Mouse (Mus musculus): Measurements from ENCODE around the gene Mtfmt. TPM values are rescaled to one million over a fixed set of nuclear protein-coding genes. Genes with fewer than 3 reads are reported as not detected.

Gene Mtfmt
- 1 to 10 TPM; 7.1 to 7.5 TPM for total RNA-seq (2021)

DNA sequence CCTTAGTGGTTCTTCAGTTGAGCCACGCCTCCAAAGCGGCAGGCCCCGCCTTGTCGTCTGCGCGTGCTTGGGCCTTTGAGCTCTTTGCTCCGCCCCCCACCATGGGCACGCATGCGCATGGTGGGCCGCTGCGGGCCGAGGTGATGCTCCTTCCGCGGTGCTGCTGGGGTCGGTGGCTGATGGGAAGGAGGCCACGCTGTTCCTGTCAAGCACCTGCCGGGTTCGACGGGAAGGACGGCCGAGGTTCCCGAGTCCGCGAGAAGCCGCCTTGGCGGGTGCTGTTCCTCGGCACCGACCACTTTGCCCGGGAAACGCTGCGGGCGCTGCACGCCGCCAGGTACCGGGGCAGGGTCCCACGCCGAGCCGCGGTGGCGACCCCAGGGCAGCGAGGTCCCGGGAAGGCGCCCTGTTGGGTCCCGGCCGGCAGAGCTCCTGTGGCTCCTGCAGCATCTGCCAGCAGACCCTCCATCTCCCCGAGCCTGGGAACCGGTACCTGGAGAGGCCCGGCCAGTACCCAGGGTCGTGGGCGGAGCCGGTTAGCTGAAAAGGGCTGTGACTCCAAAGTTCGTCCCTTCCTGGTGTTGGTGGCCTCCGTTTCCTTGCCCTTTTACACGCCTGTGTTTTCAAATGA is at the start of gene Mtfmt:
Gene Mtfmt (plus strand): TSS at position 112 of the 631 bp plus-strand sequence.
- DNase-seq = peak; percentile 91 to 93
- intact Hi-C loops (cut with DNase I) = loop anchor here (10.0 kb wide), 1 partner anchor 211 kb away; no protein-coding TSS in a partner anchor

DNA sequence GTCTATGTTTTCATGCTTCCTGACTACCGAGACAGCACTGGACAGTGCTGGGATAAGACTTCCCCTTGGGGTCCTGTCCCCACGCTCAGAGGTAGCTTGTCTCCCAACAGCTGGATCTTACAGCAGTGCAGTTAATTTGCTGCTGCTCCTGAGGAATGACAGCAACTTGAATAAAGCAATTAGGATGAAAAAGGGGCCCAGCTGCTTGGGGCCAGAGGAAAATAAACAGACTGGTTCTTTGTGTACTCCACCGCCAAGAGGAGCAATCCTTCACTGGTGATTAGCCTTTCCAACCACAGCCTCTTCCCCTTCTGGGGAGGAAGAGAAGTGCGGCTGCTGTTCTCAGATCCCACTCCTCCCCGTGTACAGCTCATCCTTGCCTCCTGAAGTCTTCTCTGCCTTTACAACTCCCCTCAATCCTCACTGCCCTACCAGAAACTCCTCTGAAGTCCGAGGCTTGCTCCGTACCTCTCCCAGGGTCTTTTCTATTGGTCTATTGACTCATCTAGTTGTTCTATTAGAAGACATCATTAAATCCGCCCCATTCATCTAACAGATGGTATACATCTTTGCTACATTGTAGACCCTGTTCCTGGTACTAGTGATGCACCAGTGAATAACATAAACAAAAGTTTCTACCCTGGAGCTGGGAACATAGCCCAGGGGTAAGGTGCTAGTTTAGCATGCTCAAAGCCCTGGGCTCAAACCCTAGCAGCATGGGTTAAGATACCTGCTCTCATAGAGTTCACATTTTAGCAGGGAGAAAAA is 49.0 kb upstream of the Mtfmt start:
- intact Hi-C loops (cut with DNase I) = no loop called here
- DNase-seq = no peak

DNA sequence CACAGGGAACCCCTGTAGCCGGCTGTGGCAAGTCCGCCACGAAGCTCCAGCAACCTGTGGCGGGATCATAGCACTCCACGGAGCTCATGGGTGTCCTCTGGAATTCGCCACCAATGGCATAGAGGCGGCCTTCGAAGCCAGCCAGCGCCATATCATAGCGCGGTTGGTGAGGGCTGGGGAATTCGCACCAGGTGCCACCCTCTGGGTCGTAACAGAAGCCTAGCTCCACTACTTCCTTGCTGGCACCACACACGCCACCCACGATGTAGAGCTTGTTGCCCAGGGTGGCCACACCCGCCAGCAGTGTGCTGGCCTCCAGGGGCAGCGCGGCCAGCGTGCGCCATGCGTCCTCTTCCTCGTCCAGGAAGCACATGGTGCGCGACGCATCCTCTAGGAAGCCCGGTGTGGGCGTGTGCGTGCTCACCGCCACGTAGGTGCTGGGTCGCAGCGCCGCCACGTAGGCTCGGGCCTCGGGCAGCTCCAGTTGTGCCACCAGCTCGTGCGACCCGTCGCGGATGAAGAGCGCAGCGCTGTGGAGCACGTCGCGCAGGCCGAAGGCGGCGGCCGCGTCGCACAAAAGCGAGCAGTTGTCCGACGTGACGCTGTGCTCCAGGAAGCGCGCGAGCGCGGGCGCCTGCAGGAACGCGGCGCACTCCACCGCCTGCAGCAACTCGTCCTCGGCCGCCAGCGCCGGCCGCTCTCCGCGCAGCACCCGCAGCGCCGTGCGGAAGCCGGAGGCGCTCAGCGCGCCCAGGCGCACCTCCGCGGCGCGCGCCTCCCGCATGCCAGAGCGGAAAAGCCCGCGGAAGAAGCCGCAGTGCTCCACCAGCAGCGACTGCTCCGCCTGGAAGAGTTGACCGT is 44.6 kb upstream of the Mtfmt start:
- DNase-seq = peak in 1 of 2 experiments; percentile 45
- intact Hi-C loops (cut with DNase I) = no loop called here

DNA sequence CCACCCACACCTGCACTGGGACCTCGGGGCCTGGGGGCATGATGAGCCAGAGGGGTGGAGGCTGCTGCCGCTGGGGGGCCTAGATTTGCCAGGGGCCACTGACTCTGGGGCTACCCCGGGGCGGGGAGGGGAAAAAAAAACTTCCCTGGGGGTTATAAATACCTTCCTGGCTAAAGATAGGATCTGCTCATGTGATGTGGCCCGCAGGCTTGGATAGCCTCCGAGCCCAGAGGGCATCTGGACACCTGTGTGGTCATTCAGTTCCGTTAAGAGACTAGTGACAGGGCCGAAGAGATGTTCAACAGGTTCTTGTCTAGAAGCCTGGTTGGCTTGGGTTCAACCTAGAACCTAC is 44.0 kb upstream of the Mtfmt start, which contains the start of gene Kbtbd13:
Gene Kbtbd13 (minus strand): TSS at position 40 of the 352 bp plus-strand sequence.
- intact Hi-C loops (cut with DNase I) = no loop called here
- DNase-seq = peak in 1 of 2 experiments; percentile 44

DNA sequence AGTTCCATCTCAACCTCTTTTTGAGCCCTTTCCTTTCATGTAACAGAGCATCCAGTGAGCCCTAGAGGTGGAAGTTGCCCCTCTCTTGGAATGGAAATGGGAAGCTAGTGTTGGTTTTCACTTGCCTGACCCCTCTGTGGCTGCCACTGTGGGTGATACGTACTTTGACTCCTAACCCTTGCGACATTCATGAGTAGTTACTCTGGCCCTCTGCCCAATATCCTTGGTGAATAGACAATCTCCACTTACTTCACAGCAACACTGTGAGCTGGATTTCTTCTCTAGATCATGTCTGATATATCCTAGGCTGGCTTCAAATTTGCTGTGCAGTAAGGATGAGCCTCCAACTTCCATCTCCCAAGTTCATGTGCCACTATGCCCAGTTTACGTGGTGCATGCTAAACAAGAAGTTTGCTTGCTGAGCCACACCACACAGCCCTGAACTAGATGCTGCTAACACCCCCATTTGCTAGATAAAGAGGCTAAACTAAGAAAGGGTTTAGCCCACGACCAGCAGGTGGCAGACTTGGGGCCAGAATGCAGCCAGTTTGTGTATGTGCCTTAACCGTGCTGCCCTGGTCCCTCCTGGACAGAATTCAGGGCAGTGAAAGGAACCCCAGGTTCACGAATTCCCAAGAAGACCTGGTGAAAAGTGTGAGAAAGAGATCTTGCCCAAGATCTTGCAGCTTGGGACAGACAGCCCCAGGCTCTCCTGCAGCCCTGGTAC is 42.8 kb upstream of the Mtfmt start:
- DNase-seq = peak; percentile 72 to 78
- intact Hi-C loops (cut with DNase I) = loop anchor here (1.0 kb wide), 1 partner anchor 40 kb away; no protein-coding TSS in a partner anchor

DNA sequence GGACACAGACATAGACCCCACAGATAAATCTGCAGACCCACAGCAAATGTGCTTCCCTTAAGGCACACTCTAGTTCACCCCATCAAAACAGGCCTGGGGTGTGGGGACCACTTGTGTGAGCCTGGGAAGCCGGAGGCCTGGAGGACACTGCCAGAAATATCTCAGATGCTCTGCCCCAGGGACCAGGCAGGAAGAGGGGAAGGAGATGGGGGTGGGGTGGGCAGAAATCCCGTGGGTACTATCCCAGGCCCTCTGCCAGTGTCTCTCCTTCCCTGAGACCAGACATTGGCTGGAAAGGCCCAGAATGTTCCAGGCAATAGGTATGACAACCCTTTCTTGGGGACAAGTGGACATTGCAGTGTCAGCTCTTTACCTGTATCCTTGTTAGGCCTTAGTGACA is 42.0 kb upstream of the Mtfmt start:
- peak in 1 of 2 experiments; percentile 44 for DNase-seq
- intact Hi-C loops (cut with DNase I) = loop anchor here (1.0 kb wide), 1 partner anchor 39 kb away; no protein-coding TSS in a partner anchor

DNA sequence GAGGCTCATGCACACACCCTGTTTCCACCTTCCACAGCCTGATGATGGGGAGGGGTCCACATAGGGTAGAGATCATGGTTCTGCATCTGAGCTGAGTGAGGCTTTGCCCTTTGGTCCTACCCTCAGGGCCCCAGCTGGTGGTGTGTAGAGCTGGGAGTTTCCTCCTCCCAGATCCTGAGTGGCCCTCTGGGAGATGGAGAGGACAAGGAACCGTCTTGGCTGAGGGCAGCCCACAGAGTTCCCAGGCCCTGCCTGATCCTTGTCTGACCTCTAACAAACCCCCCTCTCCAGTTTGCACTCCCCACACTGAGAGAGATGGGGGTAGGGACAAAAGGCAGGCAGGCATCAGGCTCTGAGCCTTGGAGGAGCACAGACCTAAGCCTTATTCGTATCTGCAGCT is 41.2 kb upstream of the Mtfmt start:
- intact Hi-C loops (cut with DNase I) = no loop called here
- DNase-seq = peak in 1 of 2 experiments; percentile 24

DNA sequence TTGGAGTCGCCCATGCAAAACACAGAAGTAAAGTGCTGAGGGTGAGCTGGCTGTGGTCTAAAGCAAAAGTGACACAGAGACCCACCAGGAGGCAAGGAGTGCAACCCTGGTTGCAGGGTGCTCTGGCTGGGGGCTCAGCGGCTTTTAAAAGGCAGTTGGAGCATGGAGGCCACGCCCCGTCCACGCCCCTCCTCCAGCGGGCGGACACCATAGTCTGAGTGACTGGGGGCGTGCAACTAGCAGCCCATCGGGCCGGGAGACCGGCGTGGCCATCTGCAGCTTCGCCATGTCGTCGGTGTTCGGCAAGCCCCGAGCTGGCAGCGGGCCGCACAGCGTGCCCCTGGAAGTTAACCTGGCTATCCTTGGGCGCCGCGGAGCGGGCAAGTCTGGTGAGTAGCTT is 37.3 kb upstream of the Mtfmt start, which contains the start of gene Rasl12:
Gene Rasl12 (plus strand): TSS at position 228 of the 400 bp plus-strand sequence.
- peak; percentile 73 to 75 for DNase-seq
- intact Hi-C loops (cut with DNase I) = no loop called here

DNA sequence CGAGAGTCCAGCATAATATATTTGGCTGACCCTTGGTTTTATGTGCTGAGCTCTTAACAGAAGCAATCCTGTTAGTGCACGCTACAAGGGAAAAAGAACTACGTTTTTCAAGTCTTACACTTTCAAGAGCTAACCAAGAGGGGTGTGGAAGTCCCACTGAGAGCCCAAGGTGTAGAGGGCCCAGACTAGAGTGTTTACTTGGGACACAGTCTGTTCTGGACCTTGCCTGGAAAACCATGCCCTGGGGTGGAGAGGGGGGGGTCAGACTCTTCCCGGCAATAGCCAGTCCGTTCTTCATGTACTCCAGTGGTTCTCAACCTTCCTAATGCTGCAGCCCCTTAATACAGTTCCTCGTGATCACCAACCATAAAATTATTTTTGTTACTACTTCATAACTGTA is 35.6 kb upstream of the Mtfmt start:
- intact Hi-C loops (cut with DNase I) = no loop called here

DNA sequence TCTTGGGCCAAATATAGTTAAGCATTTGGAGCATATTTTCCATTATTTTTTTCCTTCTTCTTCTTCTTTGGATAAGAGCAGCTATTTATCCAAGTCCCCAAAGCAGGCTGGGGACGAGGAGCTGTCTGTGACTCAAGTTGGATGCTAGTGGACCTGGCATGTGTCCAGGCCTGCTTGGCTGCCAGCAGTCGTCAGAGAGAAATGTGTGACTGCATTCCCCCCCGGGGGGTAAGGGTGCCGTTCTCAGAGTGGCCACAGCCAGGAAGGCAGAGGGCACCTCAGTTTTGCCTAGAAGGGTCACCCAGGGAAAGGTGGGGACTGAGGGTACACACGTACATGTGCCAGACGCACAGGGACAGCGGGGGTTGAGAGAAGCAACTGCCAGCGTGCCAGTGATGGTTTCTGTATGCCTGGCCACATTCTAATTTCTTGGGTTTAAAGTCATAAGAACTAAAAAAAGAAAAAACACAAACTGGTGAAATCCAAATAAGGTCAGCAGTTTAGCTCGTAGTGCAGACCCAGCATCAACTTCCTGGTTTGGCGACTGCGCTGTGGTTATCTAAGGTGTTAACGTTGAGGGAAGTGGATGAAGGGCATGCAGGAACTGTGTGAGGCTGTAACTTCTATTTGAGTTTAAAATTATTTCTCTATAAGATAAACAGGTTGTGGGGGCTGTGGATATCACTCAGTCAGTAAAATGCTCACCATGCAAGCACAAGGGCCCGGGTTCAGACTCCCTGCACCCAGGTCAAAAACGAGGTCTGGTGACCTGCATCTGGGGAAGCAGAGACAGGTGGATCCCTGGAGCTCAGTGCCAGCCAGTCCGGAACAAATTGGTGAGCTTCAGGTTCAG is 31.0 kb upstream of the Mtfmt start:
- intact Hi-C loops (cut with DNase I) = no loop called here
- peak; percentile 84 to 86 for DNase-seq

More for the DNA sequence above, 35.6 kb upstream of the Mtfmt start:
- DNase-seq = no peak

DNA sequence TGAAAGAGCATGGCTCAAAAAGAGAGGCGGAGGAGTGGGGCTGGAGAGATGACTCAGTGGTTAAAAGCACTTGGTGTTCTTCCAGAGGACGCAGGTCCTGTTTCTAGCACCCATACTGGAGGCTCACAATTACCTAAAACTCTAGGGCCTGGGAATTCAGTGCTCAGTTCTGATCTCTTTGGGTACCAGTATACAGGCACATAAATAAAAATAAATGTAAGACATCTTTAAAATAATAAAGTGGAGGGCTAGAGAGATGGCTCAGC is 30.5 kb upstream of the Mtfmt start:
- intact Hi-C loops (cut with DNase I) = no loop called here
- no peak for DNase-seq

DNA sequence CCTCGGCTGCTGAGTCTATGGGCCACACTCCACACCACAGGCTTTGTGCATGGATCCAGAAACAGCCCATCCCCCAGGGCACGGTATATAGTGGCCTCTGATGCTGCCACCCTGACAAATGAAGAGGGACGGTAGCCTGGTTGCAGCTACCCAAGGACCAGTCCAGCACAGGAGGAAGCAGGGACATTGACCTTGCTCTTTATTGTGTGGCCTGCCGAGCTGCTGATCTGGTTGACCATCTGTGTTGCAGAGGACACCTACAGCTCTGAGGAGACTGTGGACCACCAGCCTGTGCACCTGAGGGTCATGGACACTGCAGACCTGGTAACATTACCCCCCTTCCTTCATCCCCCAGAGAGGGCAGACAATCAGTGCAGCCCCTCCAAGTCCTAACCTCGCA is 28.3 kb upstream of the Mtfmt start:
- DNase-seq = no peak
- intact Hi-C loops (cut with DNase I) = no loop called here

DNA sequence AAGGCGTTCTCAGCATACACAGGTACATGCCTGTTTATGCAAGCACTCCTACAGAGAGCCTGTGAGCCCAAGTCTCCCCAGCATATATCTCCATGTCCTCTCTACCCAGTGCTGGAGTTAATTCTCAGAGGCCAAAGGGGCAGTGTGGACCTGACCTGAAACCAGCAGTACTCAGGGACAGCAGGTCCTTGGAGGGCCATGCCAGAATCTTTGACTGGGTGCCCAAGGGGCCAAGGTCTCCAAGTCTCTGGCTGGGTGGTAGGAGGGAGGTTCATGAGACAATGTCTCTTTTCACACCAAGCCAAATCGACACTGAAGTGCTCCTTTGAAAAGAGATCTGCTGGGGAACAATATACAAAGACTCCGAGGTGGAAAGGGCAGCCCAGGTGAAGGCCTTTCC is 27.7 kb upstream of the Mtfmt start:
- intact Hi-C loops (cut with DNase I) = no loop called here
- DNase-seq = no peak

DNA sequence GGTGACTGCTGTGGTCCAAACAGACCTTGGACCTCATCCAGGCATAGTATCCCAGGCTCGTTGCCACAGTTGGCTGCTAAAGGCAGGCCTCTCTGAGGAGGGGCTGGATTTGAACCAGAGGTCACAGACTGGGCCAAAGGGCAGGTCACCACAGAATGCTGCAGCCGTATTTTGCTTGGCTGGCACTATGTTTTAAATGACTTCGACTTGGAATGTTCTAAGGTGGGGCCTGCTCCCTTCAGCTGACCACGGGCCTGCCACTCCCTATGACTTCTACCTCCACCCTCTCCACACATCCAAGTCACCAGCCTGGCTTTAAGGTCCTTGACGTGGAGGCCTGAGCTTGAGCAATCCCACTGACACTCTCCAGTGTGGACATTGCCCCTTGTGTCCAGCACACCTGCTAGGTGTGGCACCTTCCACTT is 26.7 kb upstream of the Mtfmt start:
- DNase-seq = peak; percentile 37 to 50
- intact Hi-C loops (cut with DNase I) = no loop called here

DNA sequence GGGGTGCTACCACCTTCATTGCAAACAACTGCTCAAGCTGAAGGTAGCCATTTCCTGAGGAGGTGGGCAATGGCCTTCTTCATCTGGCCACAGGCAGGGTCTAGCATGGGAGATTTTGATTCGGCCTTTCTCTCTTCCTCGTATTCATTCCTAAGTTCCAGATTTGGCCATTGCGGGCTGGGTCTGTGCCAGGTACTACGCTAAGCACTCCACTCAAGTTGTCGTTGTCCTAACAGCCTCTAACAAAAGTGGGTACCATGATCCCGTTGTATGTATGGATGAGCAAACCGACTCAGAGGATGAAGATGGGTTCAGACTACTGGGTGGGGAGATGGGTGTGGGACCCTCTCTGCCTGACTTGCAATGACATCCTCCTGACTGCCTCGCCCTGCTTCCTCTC is 25.2 kb upstream of the Mtfmt start:
- intact Hi-C loops (cut with DNase I) = no loop called here
- DNase-seq = no peak

DNA sequence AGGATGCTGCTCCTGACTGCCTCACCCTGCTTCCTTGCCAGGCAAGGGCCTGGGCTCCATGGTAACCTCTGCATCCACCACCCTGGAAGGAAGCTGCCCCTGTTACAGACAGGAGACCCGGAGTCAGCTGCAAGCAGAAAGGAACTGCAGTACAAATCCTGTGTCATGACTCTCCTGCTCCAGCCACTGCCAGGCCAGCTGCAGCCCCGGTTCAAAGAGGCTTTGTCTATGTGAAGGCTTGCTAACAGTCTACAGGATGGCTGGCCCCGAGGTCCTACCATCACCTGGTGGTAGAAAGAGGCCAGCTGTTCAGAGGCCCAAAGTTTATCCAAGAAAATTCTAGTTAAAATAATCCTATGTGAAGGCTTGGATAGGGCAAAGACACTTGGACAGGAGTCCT is 24.3 kb upstream of the Mtfmt start:
- intact Hi-C loops (cut with DNase I) = no loop called here
- no peak for DNase-seq

DNA sequence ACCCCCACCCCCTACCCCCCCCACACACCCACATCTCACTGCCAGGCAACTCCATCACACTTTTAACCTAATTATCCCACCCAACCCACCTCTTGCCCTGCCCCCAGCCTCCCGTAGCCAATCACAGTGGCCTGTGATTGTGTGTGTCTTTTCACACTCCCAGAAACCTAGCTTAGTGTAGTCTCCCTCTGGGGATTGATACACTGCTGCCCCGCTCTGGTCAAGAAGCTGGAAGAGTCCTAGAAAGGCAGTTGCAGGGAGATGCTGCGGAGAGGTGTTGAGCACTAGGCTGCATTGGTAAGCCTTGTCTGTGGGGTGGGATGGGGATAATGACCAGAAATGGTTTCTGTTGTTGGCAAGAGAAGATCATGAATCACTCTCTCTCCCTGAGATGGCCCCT is 17.8 kb upstream of the Mtfmt start:
- DNase-seq = no peak
- intact Hi-C loops (cut with DNase I) = no loop called here

DNA sequence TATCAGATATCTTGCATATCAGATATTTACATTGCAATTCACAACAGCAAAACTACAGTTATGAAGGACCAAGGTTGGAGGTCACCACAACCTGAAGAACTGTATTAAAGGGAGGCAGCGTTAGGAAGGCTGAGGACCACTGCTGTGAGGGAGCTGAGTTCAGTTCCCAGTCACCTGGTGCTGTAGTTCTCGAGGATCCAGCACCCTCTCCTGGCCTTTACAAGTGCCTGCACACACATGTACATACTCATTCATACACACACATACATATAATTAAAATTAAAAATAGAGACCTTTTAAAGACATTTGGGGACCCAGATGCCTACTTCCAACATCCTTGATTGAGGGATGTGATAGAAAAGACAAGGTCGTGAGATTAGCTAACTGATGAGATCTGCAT is 15.9 kb upstream of the Mtfmt start:
- intact Hi-C loops (cut with DNase I) = no loop called here
- no peak for DNase-seq

DNA sequence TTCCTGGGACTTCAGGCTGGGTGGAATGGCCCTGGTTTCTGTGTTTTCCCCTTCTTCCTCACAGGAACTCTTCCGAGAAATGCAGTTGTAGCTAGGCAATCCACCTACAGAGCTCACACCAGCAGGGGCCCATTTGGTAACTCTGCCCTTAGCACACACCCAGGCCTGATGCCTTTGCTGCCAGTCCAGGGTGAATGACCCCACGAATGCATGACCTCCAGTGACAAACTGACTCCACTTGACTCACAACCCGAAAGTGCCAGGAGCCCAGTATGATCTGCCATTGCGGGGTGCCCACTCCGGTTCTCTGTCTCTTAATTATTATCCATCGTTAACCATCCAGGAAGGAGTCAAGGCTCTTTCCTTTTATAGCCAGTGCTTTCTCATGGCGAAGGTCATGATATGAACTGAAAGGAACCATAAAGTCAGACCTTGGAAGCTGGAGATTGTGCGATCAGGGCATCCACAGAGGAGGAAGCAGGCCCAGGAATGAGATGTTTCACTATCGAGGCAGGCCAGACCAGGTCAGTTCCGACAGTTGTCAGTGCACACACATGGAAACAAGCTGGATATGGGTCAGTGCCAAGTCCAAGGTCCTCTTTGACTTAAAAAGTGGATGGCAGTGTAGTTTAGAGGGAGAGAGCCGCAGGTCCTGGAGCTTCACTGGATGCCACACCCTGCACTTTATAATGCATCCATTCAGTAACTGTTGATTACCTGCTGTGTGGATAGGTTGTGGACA is 12.7 kb upstream of the Mtfmt start, which contains the start of gene Slc51b:
Gene Slc51b (minus strand): TSS at position 196 of the 742 bp plus-strand sequence.
- intact Hi-C loops (cut with DNase I) = no loop called here
- DNase-seq = no peak

Data from heart, postnatal 36 days (tissue).